Mouse (Mus musculus): ENCODE data around the gene Irf2bpl. TPM values are rescaled to one million over a fixed set of nuclear protein-coding genes. Genes with fewer than 3 reads are reported as not detected.

The Irf2bpl gene
- polyA plus RNA-seq, 1 experiment from 2014 or later, result 55.7 TPM

DNA sequence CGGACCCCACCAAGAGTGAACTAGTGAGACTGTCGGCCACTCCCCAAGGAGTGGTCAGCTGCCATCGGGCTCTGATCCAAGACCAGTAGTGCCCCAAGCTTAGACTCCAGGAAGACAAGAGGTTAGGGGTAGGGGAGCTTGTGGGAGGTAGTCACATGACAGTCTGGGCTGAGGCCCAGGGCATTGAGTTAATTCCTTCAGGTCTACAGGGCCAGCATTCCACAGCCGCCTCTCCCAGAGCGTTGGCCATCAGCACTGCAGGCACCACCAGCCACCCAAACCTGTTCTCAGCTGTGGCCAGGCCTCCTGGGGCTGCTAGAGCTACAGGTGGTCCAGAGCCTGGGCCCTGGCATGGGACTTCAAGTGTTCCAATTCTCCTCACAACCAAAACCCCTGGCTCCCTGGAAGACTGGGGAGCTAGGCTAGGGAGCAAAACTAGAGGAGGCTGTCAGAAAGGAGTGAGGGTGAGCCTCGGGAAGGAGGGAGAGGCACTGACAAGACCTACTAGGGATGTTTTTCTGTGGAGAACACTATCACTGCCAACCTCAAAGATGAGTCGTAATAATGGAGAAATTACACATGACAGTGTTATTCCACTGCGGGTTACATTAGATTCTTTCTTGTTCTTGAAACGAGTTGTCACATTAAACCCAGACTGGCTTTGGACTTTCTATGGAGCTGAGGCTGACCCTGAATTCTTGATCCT is 12.1 kb downstream of the Irf2bpl start:
- Histone ChIP-seq H3K4me2 (no peak overlapping the region), H3K9me3 (peaks cover 6% of the 10 kb centered on the region; the same call in 1 of the 2 replicates), H3K9ac (replicated peaks) (no peak overlapping the region), H3K36me3 (no peaks in the 10 kb centered on the region), H3K27me3 (no peaks in the 10 kb centered on the region), H3K27ac (no peak overlapping the region), H3K4me1 (replicated peaks) (peaks cover 17% of the 10 kb centered on the region), H3K4me3 (replicated peaks) (no peak overlapping the region)
- no peak for ATAC-seq (ENCODE audit: insufficient number of reproducible peaks, insufficient read depth, low FRiP score, low TSS enrichment, low read depth)
- 80% methylated on average over 9 of the region's 9 CpGs for WGBS

- H3K27ac ChIP-seq, result 0 out of 2 replicates have a peak overlapping the region, but pooled peaks have one; percentile 7
- no peak for ATAC-seq (ENCODE audit: insufficient number of reproducible peaks, insufficient read depth, low FRiP score, low TSS enrichment, low read depth)
- no peak overlapping the region for H3K9ac ChIP-seq (replicated peaks)
- H3K36me3 ChIP-seq, result no peaks in the 10 kb centered on the region
- H3K9me3 ChIP-seq, result peaks cover 6% of the 10 kb centered on the region; the same call in 1 of the 2 replicates
- H3K4me2 ChIP-seq, result no peak overlapping the region
- H3K27me3 ChIP-seq, result no peaks in the 10 kb centered on the region
- peaks cover 22% of the 10 kb centered on the region for H3K4me1 ChIP-seq (replicated peaks)
- 86% methylated on average over 4 of the region's 4 CpGs for WGBS
- H3K4me3 ChIP-seq (replicated peaks), result no peak overlapping the region
These were observed 12.8 kb downstream of the Irf2bpl start for GRCm38 (mm10) chr12:86871666-86872334.

DNA sequence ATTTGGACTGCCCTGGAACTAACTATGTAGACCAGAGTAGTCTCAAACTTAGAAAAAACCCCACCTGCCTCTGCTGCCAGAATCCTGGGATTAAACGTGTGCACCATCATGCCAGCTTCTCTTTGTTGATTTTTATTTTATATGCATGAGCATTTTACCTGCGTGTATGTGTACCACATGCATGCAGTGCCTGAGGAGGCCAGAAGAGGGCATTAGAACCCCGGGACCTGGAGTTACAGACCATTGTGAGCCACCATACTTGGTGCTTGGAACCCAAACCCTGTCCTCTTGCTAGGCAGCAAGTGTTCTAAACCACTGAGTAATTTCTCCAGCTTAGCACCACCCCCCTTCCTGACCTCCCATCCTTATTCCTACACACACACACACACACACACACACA is 13.6 kb downstream of the Irf2bpl start:
- Histone ChIP-seq H3K9ac (replicated peaks) (no peak overlapping the region), H3K9me3 (peaks cover 6% of the 10 kb centered on the region; the same call in 1 of the 2 replicates), H3K27me3 (no peaks in the 10 kb centered on the region), H3K36me3 (no peaks in the 10 kb centered on the region), H3K27ac (no peak overlapping the region), H3K4me1 (replicated peaks) (peaks cover 18% of the 10 kb centered on the region), H3K4me2 (no peak overlapping the region), H3K4me3 (replicated peaks) (no peak overlapping the region)
- 94% methylated on average over 3 of the region's 3 CpGs for WGBS
- no peak for ATAC-seq (ENCODE audit: insufficient number of reproducible peaks, insufficient read depth, low FRiP score, low TSS enrichment, low read depth)

DNA sequence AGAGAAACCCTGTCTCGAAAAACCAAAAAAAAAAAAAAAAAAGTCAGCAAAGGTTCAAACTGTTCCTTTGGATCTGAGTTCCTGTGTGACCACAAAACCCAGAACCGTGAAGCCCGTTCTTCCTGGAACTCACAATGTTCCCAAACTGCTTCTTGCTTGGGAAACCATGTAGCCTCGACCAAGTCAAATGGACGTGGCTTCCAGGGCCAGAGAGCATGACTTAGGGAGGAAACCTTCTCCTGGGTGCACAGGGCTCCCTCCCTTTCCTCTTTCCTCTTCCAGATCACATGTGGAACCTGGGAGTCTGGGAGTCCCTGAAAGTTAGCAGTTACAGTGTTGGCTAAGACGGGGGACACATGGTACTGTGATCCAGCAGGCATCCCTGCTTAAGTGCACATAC is 14.8 kb downstream of the Irf2bpl start:
- no peak overlapping the region for H3K9ac ChIP-seq (replicated peaks)
- H3K36me3 ChIP-seq, result no peaks in the 10 kb centered on the region
- peaks cover 6% of the 10 kb centered on the region; the same call in 1 of the 2 replicates for H3K9me3 ChIP-seq
- peaks cover 18% of the 10 kb centered on the region for H3K4me1 ChIP-seq (replicated peaks)
- no peak overlapping the region for H3K27ac ChIP-seq
- no peaks in the 10 kb centered on the region for H3K27me3 ChIP-seq
- no peak overlapping the region for H3K4me3 ChIP-seq (replicated peaks)
- no peak for ATAC-seq (ENCODE audit: insufficient number of reproducible peaks, insufficient read depth, low FRiP score, low TSS enrichment, low read depth)
- WGBS, result 88% methylated on average over 6 of the region's 6 CpGs
- H3K4me2 ChIP-seq, result no peak overlapping the region

DNA sequence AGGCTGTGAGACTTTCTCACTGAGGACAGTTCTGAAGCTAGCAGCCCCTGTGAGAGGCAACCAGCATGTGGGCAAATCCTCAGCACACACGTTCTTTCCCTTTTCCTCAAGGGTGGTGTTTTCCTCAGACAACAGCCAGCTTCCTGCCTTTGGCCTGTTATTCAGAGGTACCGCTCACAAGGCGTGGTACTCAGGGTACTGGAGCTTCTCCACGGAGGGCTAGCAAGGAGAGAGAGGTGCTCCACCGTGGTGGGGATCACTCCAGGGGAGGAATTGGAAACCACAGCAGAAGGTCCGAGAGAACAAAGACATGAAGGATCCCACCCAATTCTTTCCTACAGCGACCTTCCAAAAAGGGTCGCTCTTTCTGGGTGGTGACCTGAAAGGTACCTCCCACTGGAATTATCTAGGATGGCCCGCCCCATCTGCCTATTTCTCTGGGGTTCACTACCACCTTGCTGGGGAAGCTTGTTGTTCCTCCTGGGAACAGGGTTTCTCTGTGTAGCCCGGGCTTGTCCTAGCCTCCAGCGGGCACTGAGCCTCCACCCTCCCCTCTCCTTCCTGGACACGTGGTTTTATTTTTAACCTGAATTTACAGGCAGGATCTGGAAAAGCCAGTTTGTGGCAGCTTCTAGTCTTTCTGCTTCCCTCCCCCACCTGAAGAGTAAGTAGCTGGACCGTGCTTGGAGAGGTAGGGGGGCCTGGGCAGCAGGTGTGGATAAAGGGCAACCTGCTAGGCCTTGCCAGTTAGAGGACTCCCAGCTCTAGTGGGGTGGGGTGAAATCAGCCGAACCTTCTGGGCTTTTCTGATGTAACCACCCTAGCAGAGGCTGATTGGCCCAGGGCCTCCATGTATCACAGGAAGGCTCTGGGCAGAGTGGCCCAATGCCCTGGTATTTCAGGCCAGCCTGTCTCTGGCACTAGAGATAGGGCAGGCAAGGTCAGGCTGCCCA is 17.1 kb downstream of the Irf2bpl start:
- H3K36me3 ChIP-seq, result no peaks in the 10 kb centered on the region
- WGBS, result 37% methylated on average over 14 of the region's 14 CpGs
- H3K4me2 ChIP-seq, result no peak overlapping the region
- peak; percentile 61 for ATAC-seq (ENCODE audit: insufficient number of reproducible peaks, insufficient read depth, low FRiP score, low TSS enrichment, low read depth)
- H3K4me3 ChIP-seq (replicated peaks), result no peak overlapping the region
- peak overlapping the region; percentile 79 for H3K27ac ChIP-seq
- H3K4me1 ChIP-seq (replicated peaks), result peaks cover 18% of the 10 kb centered on the region
- peak overlapping the region; percentile 31; the same call in 1 of the 2 replicates for H3K9ac ChIP-seq (replicated peaks)
- H3K27me3 ChIP-seq, result no peaks in the 10 kb centered on the region
- H3K9me3 ChIP-seq, result peaks cover 6% of the 10 kb centered on the region; the same call in 1 of the 2 replicates

- Histone ChIP-seq H3K4me3 (replicated peaks) (no peak overlapping the region), H3K36me3 (no peaks in the 10 kb centered on the region), H3K9ac (replicated peaks) (no peak overlapping the region), H3K9me3 (no peaks in the 10 kb centered on the region), H3K4me2 (no peak overlapping the region), H3K27me3 (no peaks in the 10 kb centered on the region), H3K4me1 (replicated peaks) (peaks cover 28% of the 10 kb centered on the region), H3K27ac (no peak overlapping the region)
- ATAC-seq (ENCODE audit: insufficient number of reproducible peaks, insufficient read depth, low FRiP score, low TSS enrichment, low read depth), result no peak
- 88% methylated on average over 5 of the region's 5 CpGs for WGBS
These were observed 20.1 kb downstream of the Irf2bpl start for GRCm38 (mm10) chr12:86864316-86865020.

GRCm38 (mm10) chr12:86859924-86860790 is 24.4 kb downstream of the Irf2bpl start:
- no peaks in the 10 kb centered on the region for H3K36me3 ChIP-seq
- H3K27me3 ChIP-seq, result no peaks in the 10 kb centered on the region
- H3K4me2 ChIP-seq, result no peak overlapping the region
- peaks cover 35% of the 10 kb centered on the region for H3K4me1 ChIP-seq (replicated peaks)
- no peaks in the 10 kb centered on the region for H3K9me3 ChIP-seq
- H3K27ac ChIP-seq, result peak overlapping the region; percentile 0; the same call in 1 of the 2 replicates
- 0 out of 2 replicates have a peak overlapping the region, but pooled peaks have one; percentile 5 for H3K9ac ChIP-seq (replicated peaks)
- H3K4me3 ChIP-seq (replicated peaks), result no peak overlapping the region
- ATAC-seq (ENCODE audit: insufficient number of reproducible peaks, insufficient read depth, low FRiP score, low TSS enrichment, low read depth), result no peak
- WGBS, result 52% methylated on average over 10 of the region's 10 CpGs

GRCm38 (mm10) chr12:86858983-86859872 is 25.4 kb downstream of the Irf2bpl start:
- 68% methylated on average over 6 of the region's 6 CpGs for WGBS

GRCm38 (mm10) chr12:86858498-86858897 is 26.1 kb downstream of the Irf2bpl start:
- 97% methylated on average over 4 of the region's 4 CpGs for whole genome bisulfite sequencing
- no peaks in the 10 kb centered on the region for H3K36me3 ChIP-seq
- H3K4me2 ChIP-seq, result no peak overlapping the region
- no peak overlapping the region for H3K9ac ChIP-seq (replicated peaks)
- no peak for ATAC-seq (ENCODE audit: insufficient number of reproducible peaks, insufficient read depth, low FRiP score, low TSS enrichment, low read depth)
- H3K4me1 ChIP-seq (replicated peaks), result peaks cover 35% of the 10 kb centered on the region
- H3K9me3 ChIP-seq, result no peaks in the 10 kb centered on the region
- H3K27me3 ChIP-seq, result no peaks in the 10 kb centered on the region
- no peak overlapping the region for H3K4me3 ChIP-seq (replicated peaks)
- H3K27ac ChIP-seq, result peak overlapping the region; percentile 45; the same call in 1 of the 2 replicates

More at GRCm38 (mm10) chr12:86858983-86859872, 25.4 kb downstream of the Irf2bpl start:
- Histone ChIP-seq H3K27ac (peak overlapping the region; percentile 45; the same call in 1 of the 2 replicates), H3K36me3 (no peaks in the 10 kb centered on the region), H3K27me3 (no peaks in the 10 kb centered on the region), H3K4me2 (no peak overlapping the region), H3K9me3 (no peaks in the 10 kb centered on the region), H3K9ac (replicated peaks) (no peak overlapping the region), H3K4me3 (replicated peaks) (no peak overlapping the region), H3K4me1 (replicated peaks) (peaks cover 35% of the 10 kb centered on the region)
- ATAC-seq (ENCODE audit: insufficient number of reproducible peaks, insufficient read depth, low FRiP score, low TSS enrichment, low read depth), result no peak
